In genomic region chr7:99625722-99626375, GRCm38 (mm10) we compare ENCODE assay signal across 8 mouse cellular contexts. TPM values are rescaled to one million over a fixed set of nuclear protein-coding genes. Genes with fewer than 3 reads are reported as not detected.
DNase-seq lines count a peak whose midpoint lies in the region; ATAC-seq and TF ChIP-seq lines count a peak whose summit lies in the region.

No protein-coding gene starts in this region.

- TF ChIP-seq CTCF in Patski (IDR thresholded peaks at IDR 0.05): peak; percentile 100
- peak; percentile 95 for TF ChIP-seq CTCF in lung, postnatal 0 days (IDR thresholded peaks at IDR 0.05)
- peak; percentile 98 for TF ChIP-seq CTCF in thymus, adult 2 months (IDR thresholded peaks at IDR 0.05; ENCODE audit: borderline replicate concordance, control insufficient read depth, extremely low read depth, insufficient read depth, low read length, poor library complexity)

- H3K36me3 ChIP-seq in hindbrain, embryonic 14.5 days (replicated peaks; ENCODE audit: control insufficient read depth, insufficient read depth): no peaks in the 10 kb centered on the region
- H3K36me3 ChIP-seq in lung, postnatal 0 days (ENCODE audit: insufficient read depth, low read length): no peaks in the 10 kb centered on the region
- no peaks in the 10 kb centered on the region for H3K36me3 ChIP-seq in thymus, adult 2 months (ENCODE audit: control insufficient read depth, insufficient read depth, low read length)

- peak overlapping the region; percentile 49 for H3K4me3 ChIP-seq in hindbrain, embryonic 14.5 days (replicated peaks; ENCODE audit: low read length)
- H3K4me3 ChIP-seq in lung, postnatal 0 days (ENCODE audit: low read depth, low read length): peak overlapping the region; percentile 42
- peak overlapping the region; percentile 35 for H3K4me3 ChIP-seq in thymus, adult 2 months (ENCODE audit: control insufficient read depth, insufficient read depth, low read length)

- H3K27me3 ChIP-seq in Patski: peaks cover 67% of the 10 kb centered on the region
- H3K27me3 ChIP-seq in hindbrain, embryonic 14.5 days (ENCODE audit: control insufficient read depth, insufficient read depth, low read length): peaks cover 32% of the 10 kb centered on the region
- peaks cover 38% of the 10 kb centered on the region for H3K27me3 ChIP-seq in lung, postnatal 0 days (replicated peaks; ENCODE audit: insufficient read depth, low read length)
- peaks cover 14% of the 10 kb centered on the region; the same call in 1 of the 2 replicates for H3K27me3 ChIP-seq in thymus, adult 2 months (ENCODE audit: control insufficient read depth, insufficient read depth, low read length)

- no peak for TF ChIP-seq POLR2A in thymus, adult 2 months (IDR thresholded peaks at IDR 0.05; ENCODE audit: control insufficient read depth, extremely low read depth, insufficient read depth, low read length, poor library complexity)

- POLR2A ChIA-PET in Patski (lab: Charles Lee): no interaction called here

- CTCF ChIA-PET in Patski (lab: Charles Lee): interaction anchor here (0.7 to 1.0 kb wide), 2 partner anchors 9 to 10 kb away, joined by 3 read pairs; no protein-coding TSS in a partner anchor

- WGBS in hindbrain, embryonic 14.5 days: under 1% methylated on average over 75 of the region's 81 CpGs
- WGBS in lung, postnatal 0 days: under 1% methylated on average over 72 of the region's 81 CpGs
- WGBS in thymus, adult 2 months: 1% methylated on average over 79 of the region's 81 CpGs

- no peak for DNase-seq in Patski (ENCODE audit: low read depth, low spot score)
- peak; percentile 82 to 88 for DNase-seq in cerebellum, postnatal 4 days (ENCODE audit: low spot score in 2 of 2)
- peak; percentile 88 to 91 for DNase-seq in frontal cortex, postnatal 36 days (ENCODE audit: low spot score in 2 of 2)
- peak; percentile 86 for DNase-seq in hindbrain, embryonic 14.5 days (ENCODE audit: low spot score)
- DNase-seq in layer of hippocampus, postnatal 14 days (ENCODE audit: low spot score in 2 of 2): peak; percentile 86 to 89
- peak; percentile 87 for DNase-seq in lung, postnatal 0 days (ENCODE audit: low spot score)
- peak; percentile 74 for DNase-seq in ovary, postnatal 10 days (ENCODE audit: low spot score)
- peak; percentile 82 for DNase-seq in thymus, adult 2 months

- peak overlapping the region; percentile 83 for H3K4me2 ChIP-seq in hindbrain, embryonic 14.5 days (replicated peaks)
- H3K4me2 ChIP-seq in lung, postnatal 0 days (replicated peaks; ENCODE audit: low read depth, low read length): peak overlapping the region; percentile 78

- peak overlapping the region; percentile 62 for H3K9ac ChIP-seq in hindbrain, embryonic 14.5 days
- H3K9ac ChIP-seq in lung, postnatal 0 days (replicated peaks; ENCODE audit: low read depth): no peak overlapping the region

- peak; percentile 17 for ATAC-seq in Patski
- peak; percentile 91 for ATAC-seq in hindbrain, embryonic 14.5 days (ENCODE audit: low FRiP score)
- peak; percentile 90 for ATAC-seq in lung, postnatal 0 days

- in situ Hi-C loops in Patski (cut with MboI; ENCODE audit: low pct_unique_long_range_greater_than_20kb): no loop called here

- H3K9me3 ChIP-seq in hindbrain, embryonic 14.5 days (ENCODE audit: control insufficient read depth, low read length): no peaks in the 10 kb centered on the region
- H3K9me3 ChIP-seq in lung, postnatal 0 days (ENCODE audit: low read length): no peaks in the 10 kb centered on the region

- H3K4me1 ChIP-seq in hindbrain, embryonic 14.5 days (replicated peaks; ENCODE audit: control insufficient read depth, insufficient read depth, low read length): peaks cover 15% of the 10 kb centered on the region
- H3K4me1 ChIP-seq in lung, postnatal 0 days (ENCODE audit: insufficient read depth, low read depth, low read length): peaks cover 11% of the 10 kb centered on the region
- peaks cover 20% of the 10 kb centered on the region for H3K4me1 ChIP-seq in thymus, adult 2 months (replicated peaks; ENCODE audit: control insufficient read depth, insufficient read depth, low read length)

- no peak for TF ChIP-seq EP300 in lung, postnatal 0 days (IDR thresholded peaks at IDR 0.05)

- H3K27ac ChIP-seq in hindbrain, embryonic 14.5 days: no peak overlapping the region
- H3K27ac ChIP-seq in lung, postnatal 0 days (ENCODE audit: low read length): no peak overlapping the region
- H3K27ac ChIP-seq in thymus, adult 2 months (ENCODE audit: control insufficient read depth, insufficient read depth, low read length): no peak overlapping the region

RNA-seq across cellular contexts. Expression of gene Tpbgl, which starts 1.1 kb away (rescaled TPM):
- 0.03 TPM for polyA plus RNA-seq in Patski (2021)
- polyA plus RNA-seq in hindbrain, embryonic 14.5 days (2014; fragmentation: Nextera tagmentation; extraction: Ambion mirVana): 1.7 and 2.5 TPM in 2 replicates
- 1 to 10 TPM; 4.7 to 5.2 TPM for total RNA-seq in layer of hippocampus, postnatal 14 days (2021)
- 0.58 and 0.79 TPM in 2 replicates for polyA plus RNA-seq in lung, postnatal 0 days (2015; fragmentation: Nextera tagmentation; extraction: Ambion mirVana)
- 3.8 and 4.6 TPM in 2 replicates for polyA plus RNA-seq in thymus, adult 2 months (2012; rRNA removed)

Comparison
In these comparisons a context has a peak if more than half of its experiments do, and no peak if none do; other contexts are left out.
1. ATAC-seq: peak in every context shown above with its lines; median percentile 91 in hindbrain, embryonic 14.5 days; 90 in lung, postnatal 0 days; 17 in Patski.